Mouse (Mus musculus) urinary bladder, adult 18-20 months (tissue): Measurements from ENCODE around the gene Prf1.

Source experiments
- DNase-seq, 2 experiments: peaks; one replicate each; pipeline ENCODE4 v3.0.0; 2022; ENCODE audit warnings: low spot score in 2 of 2, mixed read lengths in 2 of 2

Gene Prf1

GRCm38 (mm10) chr10:61290016-61290415, 7.6 kb upstream of the Prf1 start:
- no peak for DNase-seq

- DNase-seq = no peak
Observed at GRCm38 (mm10) chr10:61290479-61290878, 7.2 kb upstream of the Prf1 start.

GRCm38 (mm10) chr10:61294242-61294641, 3.4 kb upstream of the Prf1 start:
- DNase-seq = no peak

- no peak for DNase-seq
Observed at GRCm38 (mm10) chr10:61296713-61297445, 754 bp upstream of the Prf1 start.

GRCm38 (mm10) chr10:61300996-61301395, 3.4 kb downstream of the Prf1 start:
- no peak for DNase-seq

GRCm38 (mm10) chr10:61304046-61304445, 6.4 kb downstream of the Prf1 start:
- DNase-seq = no peak

- DNase-seq = no peak
Observed at GRCm38 (mm10) chr10:61305928-61306590, 8.4 kb downstream of the Prf1 start.

- no peak for DNase-seq
Observed at GRCm38 (mm10) chr10:61308706-61309320, 11.2 kb downstream of the Prf1 start.

GRCm38 (mm10) chr10:61312159-61312558, 14.5 kb downstream of the Prf1 start:
- no peak for DNase-seq

- no peak for DNase-seq
Observed at GRCm38 (mm10) chr10:61312754-61313153, 15.1 kb downstream of the Prf1 start.

GRCm38 (mm10) chr10:61313750-61314149, 16.1 kb downstream of the Prf1 start:
- DNase-seq = no peak

- DNase-seq = no peak
Observed at GRCm38 (mm10) chr10:61315324-61315880, 17.8 kb downstream of the Prf1 start.

GRCm38 (mm10) chr10:61318527-61318926, 20.9 kb downstream of the Prf1 start:
- no peak for DNase-seq

GRCm38 (mm10) chr10:61324717-61325116, 27.1 kb downstream of the Prf1 start:
- DNase-seq = no peak

- DNase-seq = no peak
Observed at GRCm38 (mm10) chr10:61325782-61326328, 28.2 kb downstream of the Prf1 start.

- DNase-seq = no peak
Observed at GRCm38 (mm10) chr10:61327545-61327944, 29.9 kb downstream of the Prf1 start.

GRCm38 (mm10) chr10:61328927-61329326, 31.3 kb downstream of the Prf1 start:
- DNase-seq = no peak

GRCm38 (mm10) chr10:61331046-61331445, 33.4 kb downstream of the Prf1 start:
- DNase-seq = no peak

GRCm38 (mm10) chr10:61334545-61334944, 36.9 kb downstream of the Prf1 start:
- DNase-seq = no peak

- DNase-seq = peak; percentile 46 to 72
Observed at GRCm38 (mm10) chr10:61336137-61336536, 38.5 kb downstream of the Prf1 start.

GRCm38 (mm10) chr10:61336592-61336991, 39.0 kb downstream of the Prf1 start:
- no peak for DNase-seq

- no peak for DNase-seq
Observed at GRCm38 (mm10) chr10:61337665-61338064, 40.0 kb downstream of the Prf1 start.
